Mouse (Mus musculus) cerebellum, postnatal 14 days (tissue): Measurements from ENCODE around the gene Gm11639.
"Not testable (repeated sequence)": the region's sequence is repeated elsewhere in the genome, so short reads cannot be mapped to it uniquely, and the experiment has no call there.

Experiments
- DNase-seq, 2 experiments: peaks; one replicate each; pipeline ENCODE4 v3.0.0; 2021; ENCODE audit warnings: mixed read lengths in 2 of 2

Gene Gm11639

GRCm38 (mm10) chr11:104707084-104707483 is 21.6 kb downstream of the Gm11639 start:
- DNase-seq = no peak

DNA sequence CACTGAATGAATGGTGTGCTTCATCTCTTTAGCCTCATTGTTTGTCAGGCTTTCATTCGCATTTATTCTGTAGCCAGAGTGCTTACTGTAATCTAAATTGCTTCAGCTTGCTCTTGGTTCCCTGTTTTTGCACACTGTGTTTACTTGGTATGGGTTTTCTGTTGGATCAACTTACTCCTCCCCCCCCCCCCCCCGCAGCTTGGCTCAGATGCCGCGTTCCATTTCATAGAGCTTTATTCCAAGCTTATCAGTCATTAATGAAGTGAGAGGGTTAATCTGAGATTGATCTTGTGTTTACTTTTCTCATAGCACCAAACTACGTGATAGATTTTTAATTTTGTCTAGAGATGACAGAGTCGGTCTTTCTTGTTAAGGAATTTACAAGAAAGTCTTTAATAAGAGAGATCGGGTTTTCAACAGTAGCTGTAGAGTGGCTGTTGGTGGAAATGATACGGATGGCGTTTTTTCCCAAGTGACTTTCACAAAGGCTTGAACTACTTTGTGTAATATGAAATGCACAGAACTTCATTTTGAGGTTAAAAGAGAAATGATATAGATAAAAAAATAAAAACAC is 59.6 kb downstream of the Gm11639 start:
- DNase-seq = no peak

DNA sequence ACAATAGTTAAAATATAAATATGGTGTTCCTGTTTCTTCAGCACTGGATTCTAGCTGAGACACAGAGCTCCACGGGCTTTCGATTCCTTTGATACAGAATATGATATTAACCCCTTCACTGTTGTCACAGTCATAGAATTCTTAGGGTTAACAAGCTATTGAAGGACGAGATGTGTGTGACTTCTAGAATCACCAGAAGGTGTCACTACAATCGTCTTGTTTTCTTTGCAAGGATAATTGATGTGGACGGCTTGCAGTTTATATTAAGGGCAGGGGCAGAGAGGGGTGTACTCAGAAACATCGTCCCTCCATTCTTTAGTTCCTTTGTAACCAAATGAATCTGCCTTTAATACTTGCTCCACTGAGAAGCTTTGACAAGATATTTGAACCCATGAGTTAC is 80.3 kb downstream of the Gm11639 start:
- no peak for DNase-seq

DNA sequence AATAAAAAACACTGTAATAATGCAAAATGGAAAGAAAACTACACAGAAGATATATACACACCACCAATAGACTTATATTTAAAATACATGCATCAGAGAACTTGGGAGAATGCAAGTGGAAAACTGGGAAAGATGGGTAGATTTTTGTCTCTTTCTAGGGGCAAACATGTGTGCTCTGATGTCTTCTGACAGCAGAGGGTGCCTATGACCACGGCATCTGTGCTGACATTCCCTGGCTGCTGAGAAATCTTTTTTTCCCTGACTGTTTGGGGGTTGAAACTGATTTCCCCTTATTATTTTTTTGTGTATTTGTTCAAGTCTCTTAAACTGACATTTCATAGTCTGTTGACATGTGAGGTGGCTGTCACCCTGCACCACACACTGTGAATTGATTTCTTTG is 81.6 kb downstream of the Gm11639 start:
- no peak for DNase-seq

DNA sequence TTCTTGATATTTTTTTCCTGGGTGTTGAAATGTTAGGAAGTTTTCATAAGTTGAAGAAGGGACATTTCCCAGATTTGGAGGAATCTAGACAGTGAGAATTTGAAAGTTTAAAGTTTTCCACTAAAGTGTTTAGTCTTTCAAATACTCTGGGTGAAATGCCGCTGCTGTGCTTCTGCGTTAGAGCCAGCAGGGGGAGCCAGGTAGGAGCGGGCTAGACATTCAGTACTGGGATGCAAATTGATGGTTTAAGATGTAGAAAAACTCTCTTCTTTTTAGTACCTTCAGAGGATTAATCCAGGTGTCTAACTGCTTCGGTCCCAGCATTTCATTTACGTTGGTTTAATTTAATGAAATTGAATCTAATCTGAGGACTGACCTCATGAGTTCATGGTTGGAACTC is 82.6 kb downstream of the Gm11639 start:
- peak; percentile 55 to 59 for DNase-seq

- DNase-seq = peak; percentile 9 to 34
Observed at GRCm38 (mm10) chr11:104778796-104779195, 93.3 kb downstream of the Gm11639 start.

- DNase-seq = no peak
Observed at GRCm38 (mm10) chr11:104944723-104945122, 259.2 kb downstream of the Gm11639 start.

GRCm38 (mm10) chr11:104952349-104952748 is 266.8 kb downstream of the Gm11639 start:
- DNase-seq = no peak

GRCm38 (mm10) chr11:104967862-104968261 is 282.4 kb downstream of the Gm11639 start:
- DNase-seq = no peak

- DNase-seq = no peak
Observed at GRCm38 (mm10) chr11:104968388-104968787, 282.9 kb downstream of the Gm11639 start.

GRCm38 (mm10) chr11:104971322-104971721 is 285.8 kb downstream of the Gm11639 start:
- peak in 1 of 2 experiments; percentile 1 for DNase-seq

GRCm38 (mm10) chr11:104972480-104972879 is 287.0 kb downstream of the Gm11639 start:
- DNase-seq = no peak

DNA sequence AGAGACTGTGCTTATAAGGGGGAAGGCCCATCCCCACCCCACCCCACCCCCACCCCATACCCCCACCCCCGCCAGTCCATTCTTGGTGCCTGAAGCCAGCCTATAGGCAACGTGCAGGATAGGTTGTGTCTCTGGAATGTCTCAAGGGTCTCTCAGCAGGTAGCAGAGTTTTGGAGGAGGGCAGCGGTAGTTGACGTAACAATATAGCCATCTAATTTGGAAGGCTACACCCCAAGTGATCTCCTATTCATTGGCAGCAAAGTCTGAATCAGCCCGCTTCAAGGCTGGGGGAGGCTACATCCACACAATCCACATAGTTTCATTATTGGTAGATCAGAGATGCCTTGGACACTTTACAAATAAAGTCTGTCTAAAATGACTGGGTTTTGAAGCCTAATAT is 292.5 kb downstream of the Gm11639 start:
- no peak for DNase-seq

DNA sequence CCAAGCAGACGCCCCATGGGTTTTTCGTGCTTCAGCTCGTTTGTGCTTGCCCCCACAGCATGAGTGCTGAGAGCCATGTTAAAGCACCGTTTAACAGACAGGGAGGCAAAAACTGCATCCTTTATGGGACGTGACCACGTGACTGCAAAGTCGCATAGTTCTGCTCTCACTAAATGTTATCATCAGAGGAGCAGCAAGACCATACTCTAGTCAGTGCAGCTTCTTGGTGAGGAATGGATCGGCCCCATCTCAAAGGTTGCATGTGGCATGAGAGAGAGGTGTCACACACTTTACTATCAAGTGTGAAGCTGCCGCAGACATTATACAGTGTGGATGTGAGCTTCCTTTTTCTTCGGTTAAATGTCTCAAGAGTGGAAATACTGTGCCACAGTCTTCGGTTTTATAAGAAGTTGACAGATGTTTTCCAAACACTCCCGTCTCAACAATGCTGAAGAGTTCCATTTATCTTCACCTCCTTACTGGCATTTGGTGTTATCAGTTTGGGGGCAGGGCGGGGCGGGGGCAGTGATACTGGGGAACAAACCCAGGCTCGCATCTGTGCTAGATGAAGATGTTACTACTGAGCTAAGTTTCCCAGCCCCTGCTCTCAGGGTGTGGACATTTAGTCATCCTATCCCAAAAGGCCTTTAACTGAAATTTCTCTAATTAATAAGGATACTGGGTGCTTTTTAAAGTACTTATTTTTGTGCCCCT is 296.0 kb downstream of the Gm11639 start:
- no peak for DNase-seq

DNA sequence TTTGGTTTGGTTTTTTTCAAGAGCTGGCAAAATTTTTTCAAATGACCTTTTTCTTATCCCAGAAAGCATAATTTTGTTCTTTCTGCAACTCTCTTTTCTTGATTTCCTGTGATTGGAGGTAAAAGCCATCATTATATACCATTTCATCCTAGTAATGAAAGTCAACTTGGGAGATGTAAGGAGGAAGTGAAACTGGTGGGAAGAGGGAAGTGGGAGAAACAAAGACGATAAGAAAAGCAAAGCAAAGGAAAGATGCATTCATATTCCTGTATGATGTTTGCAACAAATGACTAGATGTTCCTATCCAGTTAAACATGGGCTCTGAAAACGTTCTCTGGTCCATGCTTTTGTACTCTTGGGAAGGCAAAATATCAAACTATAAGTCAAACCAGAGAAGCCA is 323.7 kb downstream of the Gm11639 start:
- DNase-seq = no peak

- DNase-seq = peak in 1 of 2 experiments; percentile 7
Observed at GRCm38 (mm10) chr11:105021071-105021470, 335.6 kb downstream of the Gm11639 start.

- no peak for DNase-seq
Observed at GRCm38 (mm10) chr11:105028744-105029348, 343.3 kb downstream of the Gm11639 start.

DNA sequence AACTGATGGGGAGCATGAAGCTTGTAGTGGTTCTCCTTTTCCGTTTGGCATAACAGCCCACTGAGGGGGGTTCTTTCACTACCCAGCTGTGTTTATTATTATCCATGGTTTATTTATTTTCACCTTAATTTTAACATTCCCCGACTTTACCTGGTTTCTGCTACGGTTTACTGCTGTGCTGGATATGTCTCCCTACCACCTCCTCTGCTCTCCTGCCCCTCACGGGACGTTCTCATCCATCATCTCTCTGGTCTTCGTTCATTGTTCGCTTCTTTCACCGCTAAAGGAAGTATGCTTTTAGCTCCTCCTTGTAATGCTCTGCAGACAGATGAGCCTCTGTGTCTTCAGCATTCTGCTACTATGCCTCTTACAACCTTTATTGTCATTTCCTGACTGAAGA is 344.0 kb downstream of the Gm11639 start:
- DNase-seq = no peak

- DNase-seq = no peak
Observed at GRCm38 (mm10) chr11:105030229-105030628, 344.7 kb downstream of the Gm11639 start.

- no peak for DNase-seq
Observed at GRCm38 (mm10) chr11:105031103-105031502, 345.6 kb downstream of the Gm11639 start.

GRCm38 (mm10) chr11:105035081-105035480 is 349.6 kb downstream of the Gm11639 start:
- peak in 1 of 2 experiments; percentile 5 for DNase-seq

- DNase-seq = no peak
Observed at GRCm38 (mm10) chr11:105063292-105063691, 377.8 kb downstream of the Gm11639 start, which contains the start of gene Efcab3. Efcab3 (plus strand) TSS chr11:105063592.

- not testable (repeated sequence) for DNase-seq
Observed at GRCm38 (mm10) chr11:105112448-105112847, 426.9 kb downstream of the Gm11639 start.

DNA sequence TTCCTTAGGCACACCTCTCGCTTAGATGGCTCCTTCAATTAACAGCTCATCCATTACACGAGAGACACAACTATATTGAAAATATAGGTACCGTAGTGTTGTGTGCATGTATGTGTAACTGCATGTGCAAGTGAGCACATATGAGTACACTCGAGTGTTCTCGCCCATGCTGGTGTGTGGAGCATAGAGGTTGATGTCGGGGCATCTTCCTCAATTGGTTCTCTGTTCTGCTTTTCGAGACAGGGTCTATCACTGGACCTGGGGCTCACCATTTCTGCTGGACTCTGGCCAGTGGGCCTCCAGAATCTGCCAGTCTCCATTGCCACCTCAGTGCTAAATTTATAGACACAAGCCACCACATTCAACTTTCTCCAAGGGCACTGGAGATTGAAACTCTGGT is 432.3 kb downstream of the Gm11639 start:
- no peak for DNase-seq
